In the genomic region with DNA sequence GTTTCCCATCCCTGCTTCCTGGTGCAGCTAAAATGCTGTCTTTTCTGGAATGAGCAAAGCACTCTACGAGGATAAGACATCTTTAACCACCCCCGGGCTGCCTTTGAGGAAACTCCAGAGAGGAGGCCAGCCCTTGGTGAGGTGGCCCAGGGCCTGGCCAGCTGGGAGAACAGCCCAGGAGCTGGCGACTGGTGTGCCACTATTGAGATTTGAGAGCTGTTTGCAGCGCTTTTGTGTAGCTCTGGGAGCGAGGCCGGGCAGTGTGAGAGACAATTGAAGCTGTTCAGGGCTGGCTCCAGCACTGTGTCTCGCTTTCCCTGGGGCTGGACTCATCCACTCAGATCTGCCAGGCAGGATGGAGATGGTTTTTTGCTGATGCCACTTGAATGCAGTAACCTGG, we compare ENCODE assay signal across 11 mouse cellular contexts. TPM values are rescaled to one million over a fixed set of nuclear protein-coding genes. Genes with fewer than 3 reads are reported as not detected.
A peak's percentile ranks its signal among the peaks of the same experiment; 100 is the strongest.
DNase-seq lines count a peak whose midpoint lies in the region; ATAC-seq and TF ChIP-seq lines count a peak whose summit lies in the region.
"Had no signal": no experiment of that assay in that cellular context is flagged by ENCODE, and none has a peak within 500 bp of the region (broad histone marks: within the 10 kb centered on the region; RNA-seq: fewer than 3 reads in every experiment).

No protein-coding gene starts in this region.

- 46% methylated on average over 7 of the region's 7 CpGs for WGBS in embryonic facial prominence, embryonic 10.5 days
- WGBS in forebrain, embryonic 15.5 days = 9% methylated on average over 7 of the region's 7 CpGs
- 22% methylated on average over 7 of the region's 7 CpGs for WGBS in midbrain, postnatal 0 days

- peak overlapping the region; percentile 39 for H3K9ac ChIP-seq in forebrain, embryonic 15.5 days (replicated peaks)
- peak overlapping the region; percentile 0; the same call in 1 of the 2 replicates for H3K9ac ChIP-seq in midbrain, postnatal 0 days (replicated peaks; ENCODE audit: low read length, poor library complexity, severe bottlenecking)
- H3K9ac ChIP-seq: liver, embryonic 14.5 days had no signal

- no peaks in the 10 kb centered on the region for H3K36me3 ChIP-seq in embryonic facial prominence, embryonic 10.5 days (replicated peaks)
- H3K36me3 ChIP-seq in forebrain, embryonic 15.5 days = no peaks in the 10 kb centered on the region
- H3K36me3 ChIP-seq in midbrain, postnatal 0 days (ENCODE audit: insufficient read depth, low read length) = no peaks in the 10 kb centered on the region

- TF ChIP-seq CTCF in midbrain, postnatal 0 days (IDR thresholded peaks at IDR 0.05) = no peak

- no peaks in the 10 kb centered on the region for H3K9me3 ChIP-seq in embryonic facial prominence, embryonic 10.5 days
- H3K9me3 ChIP-seq in forebrain, embryonic 15.5 days = no peaks in the 10 kb centered on the region
- no peaks in the 10 kb centered on the region for H3K9me3 ChIP-seq in midbrain, postnatal 0 days (ENCODE audit: low read length)

- peak; percentile 77 for ATAC-seq in forebrain, embryonic 15.5 days (replicated peaks)
- ATAC-seq in midbrain, postnatal 0 days (ENCODE audit: low FRiP score) = peak; percentile 55
- ATAC-seq in granulocyte monocyte progenitor cell, adult 5-6 weeks (replicated peaks; ENCODE audit: poor library complexity, severe bottlenecking) = no peak
- no peak for ATAC-seq in inflammation-experienced regulatory T-cells, adult 6 months

- no peak overlapping the region for H3K4me3 ChIP-seq in embryonic facial prominence, embryonic 10.5 days
- no peak overlapping the region for H3K4me3 ChIP-seq in forebrain, embryonic 15.5 days
- no peak overlapping the region for H3K4me3 ChIP-seq in midbrain, postnatal 0 days (ENCODE audit: low read depth, low read length)
- H3K4me3 ChIP-seq: megakaryocyte, embryonic 14.5 days had no signal

- peak overlapping the region; percentile 68 for H3K27ac ChIP-seq in embryonic facial prominence, embryonic 10.5 days (replicated peaks)
- peak overlapping the region; percentile 91 for H3K27ac ChIP-seq in forebrain, embryonic 15.5 days (replicated peaks)
- H3K27ac ChIP-seq in midbrain, postnatal 0 days (ENCODE audit: low read depth, low read length) = peak overlapping the region; percentile 63
- H3K27ac ChIP-seq: liver, embryonic 14.5 days had no signal

- no peak for DNase-seq in embryonic facial prominence, embryonic 10.5 days (ENCODE audit: low spot score)
- peak; percentile 64 to 78 for DNase-seq in layer of hippocampus, postnatal 14 days (ENCODE audit: low spot score in 2 of 2)
- peak; percentile 69 for DNase-seq in midbrain, postnatal 0 days (ENCODE audit: low spot score)
- DNase-seq in retina, postnatal 1 day = no peak
- no peak for DNase-seq in gastrocnemius, postnatal 4 days (ENCODE audit: low spot score in 2 of 2)
- DNase-seq: kidney, postnatal 14 days had no signal

- H3K27me3 ChIP-seq in embryonic facial prominence, embryonic 10.5 days (replicated peaks; ENCODE audit: low read depth, poor library complexity, severe bottlenecking) = 0 out of 2 replicates have a peak, but pooled peaks cover 10% of the 10 kb centered on the region
- no peaks in the 10 kb centered on the region for H3K27me3 ChIP-seq in forebrain, embryonic 15.5 days
- no peaks in the 10 kb centered on the region for H3K27me3 ChIP-seq in midbrain, postnatal 0 days (ENCODE audit: insufficient read depth, low read length)

- H3K4me1 ChIP-seq in embryonic facial prominence, embryonic 10.5 days = peaks cover 40% of the 10 kb centered on the region
- peaks cover 63% of the 10 kb centered on the region for H3K4me1 ChIP-seq in forebrain, embryonic 15.5 days
- H3K4me1 ChIP-seq in midbrain, postnatal 0 days (ENCODE audit: insufficient read depth, low read length) = no peaks in the 10 kb centered on the region; the same call in 1 of the 2 replicates
- H3K4me1 ChIP-seq: megakaryocyte, embryonic 14.5 days had no signal

- no peak overlapping the region for H3K4me2 ChIP-seq in forebrain, embryonic 15.5 days (replicated peaks)
- no peak overlapping the region for H3K4me2 ChIP-seq in midbrain, postnatal 0 days (ENCODE audit: low read depth, low read length, poor library complexity, severe bottlenecking)

RNA-seq across cellular contexts. Expression of a gene that starts 40.4 kb away (rescaled TPM):
- polyA plus RNA-seq in embryonic facial prominence, embryonic 10.5 days (2016; fragmentation: Nextera tagmentation; extraction: Ambion mirVana) = 9.5 and 16.5 TPM in 2 replicates
- polyA plus RNA-seq in forebrain, embryonic 15.5 days (2015; fragmentation: Nextera tagmentation; extraction: Ambion mirVana) = 31.5 and 34.0 TPM in 2 replicates
- 10 to 100 TPM; 20.7 to 21.7 TPM for total RNA-seq in layer of hippocampus, postnatal 14 days (2021)
- total RNA-seq in midbrain, postnatal 0 days (2014; rRNA removed) = 30.9 and 46.5 TPM in 2 replicates
- polyA plus RNA-seq in midbrain, postnatal 0 days (2015; fragmentation: Nextera tagmentation; extraction: Ambion mirVana) = 9.5 and 11.4 TPM in 2 replicates
- not detected in 2 replicates for total RNA-seq in granulocyte monocyte progenitor cell, adult 5-6 weeks (2014; fragmentation: Nextera tagmentation)
- total RNA-seq in granulocyte monocyte progenitor cell, adult 5-6 weeks (2017) = not detected in 2 replicates
- not detected for polyA plus RNA-seq in inflammation-experienced regulatory T-cells, adult 6 months (2017; shearing (Covaris generic))
- 1 to 10 TPM; 6.8 to 7.2 TPM for total RNA-seq in gastrocnemius, postnatal 4 days (2021)

Comparison
In these comparisons a context has a peak if more than half of its experiments do, and no peak if none do; other contexts are left out.
1. DNase-seq: peak in layer of hippocampus, postnatal 14 days (2 of 2) and midbrain, postnatal 0 days (single experiment); none in embryonic facial prominence, embryonic 10.5 days (single experiment), retina, postnatal 1 day (single experiment) and gastrocnemius, postnatal 4 days (0 of 2).
2. ATAC-seq: peak in forebrain, embryonic 15.5 days (single experiment) and midbrain, postnatal 0 days (single experiment); none in granulocyte monocyte progenitor cell, adult 5-6 weeks (single experiment) and inflammation-experienced regulatory T-cells, adult 6 months (single experiment).
3. RNA of a gene that starts 40.4 kb away (total RNA-seq): 30.9 to 46.5 TPM in midbrain, postnatal 0 days, 20.7 to 21.7 TPM in layer of hippocampus, postnatal 14 days and 6.8 to 7.2 TPM in gastrocnemius, postnatal 4 days; not detected in granulocyte monocyte progenitor cell, adult 5-6 weeks; every median in the first group is over 4 times any median in the second.
4. Peak in every context shown above with its lines, with median percentiles within 50 percentile points of each other: H3K27ac ChIP-seq.